ENCODE assay signal across 10 mouse cellular contexts in genomic region chr6:50777827-50778226, GRCm38 (mm10).
A peak's percentile ranks its signal among the peaks of the same experiment; 100 is the strongest.
DNase-seq lines count a peak whose midpoint lies in the region; ATAC-seq lines count a peak whose summit lies in the region.
"Had no signal": no experiment of that assay in that cellular context is flagged by ENCODE, and none has a peak within 500 bp of the region (broad histone marks: within the 10 kb centered on the region; RNA-seq: fewer than 3 reads in every experiment).

No protein-coding gene starts in this region.

- no peak for DNase-seq in neural tube, embryonic 11.5 days (ENCODE audit: low spot score)
- DNase-seq in neural tube, embryonic 10.5 days (ENCODE audit: extremely low spot score, low spot score) = no peak
- DNase-seq in midbrain, embryonic 11.5 days (ENCODE audit: low spot score, missing footprints) = peak; percentile 87
- DNase-seq in right cerebral cortex, postnatal 10 days (ENCODE audit: low spot score in 2 of 2) = no peak
- no peak for DNase-seq in frontal cortex, postnatal 10 days (ENCODE audit: low spot score in 2 of 2)
- no peak for DNase-seq in lung, postnatal 10 days
- DNase-seq in thymus, postnatal 36 days = no peak
- DNase-seq: gastrocnemius, postnatal 10 days; heart, postnatal 36 days had no signal

- no peaks in the 10 kb centered on the region for H3K36me3 ChIP-seq in neural tube, embryonic 11.5 days (ENCODE audit: control insufficient read depth, insufficient read depth, low read length)
- H3K36me3 ChIP-seq in forebrain, embryonic 15.5 days = no peaks in the 10 kb centered on the region
- no peaks in the 10 kb centered on the region for H3K36me3 ChIP-seq in midbrain, embryonic 11.5 days (ENCODE audit: control insufficient read depth, insufficient read depth, low read length)

- peaks cover 22% of the 10 kb centered on the region for H3K4me1 ChIP-seq in neural tube, embryonic 11.5 days (ENCODE audit: control insufficient read depth, insufficient read depth, low read length)
- peaks cover 31% of the 10 kb centered on the region for H3K4me1 ChIP-seq in forebrain, embryonic 15.5 days
- peaks cover 27% of the 10 kb centered on the region for H3K4me1 ChIP-seq in midbrain, embryonic 11.5 days (ENCODE audit: control insufficient read depth, insufficient read depth, low read length)

- peak; percentile 36; the same call in 1 of the 2 replicates for ATAC-seq in neural tube, embryonic 11.5 days (ENCODE audit: insufficient read depth, low FRiP score, low TSS enrichment)
- ATAC-seq in forebrain, embryonic 15.5 days (replicated peaks) = peak; percentile 21; the same call in 1 of the 2 replicates
- ATAC-seq in midbrain, embryonic 11.5 days (ENCODE audit: low FRiP score) = peak; percentile 41

- H3K4me2 ChIP-seq in neural tube, embryonic 11.5 days (ENCODE audit: low read depth) = peak overlapping the region; percentile 3; the same call in 1 of the 2 replicates
- H3K4me2 ChIP-seq in forebrain, embryonic 15.5 days (replicated peaks) = no peak overlapping the region
- peak overlapping the region; percentile 23; the same call in 1 of the 2 replicates for H3K4me2 ChIP-seq in midbrain, embryonic 11.5 days

- no peaks in the 10 kb centered on the region for H3K27me3 ChIP-seq in neural tube, embryonic 11.5 days (ENCODE audit: control insufficient read depth, insufficient read depth, low read length)
- H3K27me3 ChIP-seq in forebrain, embryonic 15.5 days = no peaks in the 10 kb centered on the region
- no peaks in the 10 kb centered on the region for H3K27me3 ChIP-seq in midbrain, embryonic 11.5 days (ENCODE audit: control insufficient read depth, insufficient read depth, low read length)

- 30% methylated on average over 4 of the region's 4 CpGs for whole genome bisulfite sequencing in neural tube, embryonic 11.5 days
- 8% methylated on average over 4 of the region's 4 CpGs for WGBS in forebrain, embryonic 15.5 days
- WGBS in midbrain, embryonic 11.5 days = 48% methylated on average over 4 of the region's 4 CpGs

- no peak overlapping the region for H3K4me3 ChIP-seq in neural tube, embryonic 11.5 days (ENCODE audit: low read depth, low read length)
- H3K4me3 ChIP-seq in forebrain, embryonic 15.5 days = no peak overlapping the region
- H3K4me3 ChIP-seq in midbrain, embryonic 11.5 days (ENCODE audit: low read depth, low read length) = no peak overlapping the region

- H3K9me3 ChIP-seq in neural tube, embryonic 11.5 days (ENCODE audit: control insufficient read depth, low read length) = no peaks in the 10 kb centered on the region
- H3K9me3 ChIP-seq in forebrain, embryonic 15.5 days = no peaks in the 10 kb centered on the region
- H3K9me3 ChIP-seq in midbrain, embryonic 11.5 days (ENCODE audit: control insufficient read depth, low read length) = no peaks in the 10 kb centered on the region

- peak overlapping the region; percentile 96 for H3K27ac ChIP-seq in neural tube, embryonic 11.5 days (ENCODE audit: low read depth, low read length)
- H3K27ac ChIP-seq in forebrain, embryonic 15.5 days (replicated peaks) = peak overlapping the region; percentile 90
- H3K27ac ChIP-seq in midbrain, embryonic 11.5 days (ENCODE audit: low read depth, low read length) = peak overlapping the region; percentile 89

- H3K9ac ChIP-seq in neural tube, embryonic 11.5 days (ENCODE audit: low read length) = no peak overlapping the region
- H3K9ac ChIP-seq in forebrain, embryonic 15.5 days (replicated peaks) = no peak overlapping the region
- H3K9ac ChIP-seq in midbrain, embryonic 11.5 days (ENCODE audit: low read length) = peak overlapping the region; percentile 0; the same call in 1 of the 2 replicates
